Mouse (Mus musculus): ENCODE results near the gene Rnf144a.

GRCm38 (mm10) chr12:26285939-26286338, 129.1 kb downstream of the Rnf144a start:
- TF ChIP-seq CTCF (IDR thresholded peaks at IDR 0.05; ENCODE audit: low read depth) (no peak), EP300 (IDR thresholded peaks at IDR 0.05; ENCODE audit: low read depth) (no peak)

Measured in liver, postnatal 0 days (tissue).